Mouse (Mus musculus) frontal cortex, postnatal 25 days (tissue): Measurements from ENCODE around the gene Nrp2.

Experiments used
- DNase-seq, 2 experiments: peaks; one replicate each; pipeline ENCODE4 v3.0.0; 2022; ENCODE audit warnings: low spot score in 2 of 2

Gene Nrp2

GRCm38 (mm10) chr1:62859556-62860300, 156.6 kb downstream of the Nrp2 start:
- no peak for DNase-seq

- no peak for DNase-seq
Observed at GRCm38 (mm10) chr1:62860327-62860726, 157.2 kb downstream of the Nrp2 start.

- no peak for DNase-seq
Observed at GRCm38 (mm10) chr1:62860788-62861187, 157.7 kb downstream of the Nrp2 start.
